Mouse (Mus musculus) bone marrow macrophage, adult 2 months (primary cell): ENCODE data around the gene H2afy2. TPM values are rescaled to one million over a fixed set of nuclear protein-coding genes. Genes with fewer than 3 reads are reported as not detected.

ENCODE experiments used
- H3K27ac ChIP-seq: 2 replicates; pipeline ENCODE4 v1.5.1; 2012; ENCODE audit warnings: low read depth, low read length; ENCODE audit not compliant: insufficient read depth
- H3K4me1 ChIP-seq: 2 replicates; pipeline ENCODE4 v1.6.1; 2012; ENCODE audit warnings: low read length; ENCODE audit not compliant: control insufficient read depth, insufficient read depth
- H3K4me3 ChIP-seq: 2 replicates; pipeline ENCODE4 v1.5.1; 2012; ENCODE audit warnings: mild to moderate bottlenecking, low read length, moderate library complexity; ENCODE audit not compliant: insufficient read depth
- CTCF ChIP-seq: IDR thresholded peaks from 2 replicates; pipeline ENCODE4 v1.5.1; 2012; ENCODE audit warnings: low read depth, mild to moderate bottlenecking, low read length, moderate library complexity
- POLR2A ChIP-seq: IDR thresholded peaks from 2 replicates; pipeline ENCODE4 v1.6.1; 2012; ENCODE audit warnings: mild to moderate bottlenecking, low read depth, low read length, borderline replicate concordance
- polyA plus RNA-seq: library from polyadenylated mRNA; stranded (reverse); fragments of >200 nt; gene quantifications from 2 replicates; pipeline ENCODE4 v1.2.4, GENCODE M21; 2012; ENCODE audit not compliant: missing spikeins, insufficient read depth, insufficient read length

H2afy2 gene
- polyA plus RNA-seq, 1 experiment, result not detected

- peak overlapping the region; percentile 83 for H3K27ac ChIP-seq
- peak overlapping the region; percentile 14 for H3K4me3 ChIP-seq
Observed at GRCm38 (mm10) chr10:61751534-61752219, 32.3 kb downstream of the H2afy2 start.

DNA sequence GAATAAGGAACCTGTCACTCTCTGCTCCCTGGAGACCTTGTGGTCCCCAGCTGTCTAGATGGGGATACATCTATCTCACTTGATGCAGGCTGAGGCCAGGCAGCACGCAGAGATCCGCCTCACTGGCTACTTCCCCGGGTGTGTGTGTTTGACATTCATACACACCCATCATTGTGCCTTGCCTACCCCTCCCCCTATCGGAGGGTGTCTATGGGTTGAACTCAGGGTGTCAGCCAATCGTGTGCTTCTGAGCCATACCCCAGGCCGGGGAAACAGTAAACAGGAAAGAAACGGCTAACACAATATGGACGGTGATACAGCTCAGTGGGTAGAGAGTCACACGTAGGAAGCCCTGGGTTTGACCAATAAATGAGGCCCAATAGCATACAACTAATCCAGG is 33.9 kb downstream of the H2afy2 start:
- Histone ChIP-seq H3K27ac (no peak overlapping the region), H3K4me3 (no peak overlapping the region), H3K4me1 (peaks cover 9% of the 10 kb centered on the region)
- no peak for TF ChIP-seq CTCF
- TF ChIP-seq POLR2A, result no peak

More at GRCm38 (mm10) chr10:61751534-61752219, 32.3 kb downstream of the H2afy2 start:
- no peak for TF ChIP-seq POLR2A
- TF ChIP-seq CTCF, result no peak
- peaks cover 9% of the 10 kb centered on the region for H3K4me1 ChIP-seq

DNA sequence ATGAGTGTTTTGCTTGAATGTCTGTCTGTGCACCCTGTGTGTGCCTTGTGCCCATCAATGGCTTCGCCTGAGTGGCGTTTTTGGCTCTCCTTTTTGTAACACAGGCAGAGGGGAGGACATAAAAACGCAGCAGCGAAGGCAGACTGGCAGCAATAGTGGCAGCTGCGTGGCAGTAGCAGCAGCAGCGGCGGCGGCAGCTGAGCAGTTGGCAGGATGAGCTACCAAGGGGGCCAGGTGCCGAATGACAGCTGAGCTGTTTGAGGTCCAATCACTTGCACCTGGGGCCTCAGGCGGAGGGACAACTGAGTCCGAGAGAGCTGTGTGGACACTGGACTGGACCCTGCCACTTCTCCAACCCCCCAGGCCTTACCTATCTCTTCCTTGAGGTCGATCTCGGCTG is 36.6 kb downstream of the H2afy2 start:
- no peak for TF ChIP-seq CTCF
- TF ChIP-seq POLR2A, result no peak
- Histone ChIP-seq H3K27ac (no peak overlapping the region), H3K4me3 (no peak overlapping the region), H3K4me1 (peaks cover 5% of the 10 kb centered on the region)

DNA sequence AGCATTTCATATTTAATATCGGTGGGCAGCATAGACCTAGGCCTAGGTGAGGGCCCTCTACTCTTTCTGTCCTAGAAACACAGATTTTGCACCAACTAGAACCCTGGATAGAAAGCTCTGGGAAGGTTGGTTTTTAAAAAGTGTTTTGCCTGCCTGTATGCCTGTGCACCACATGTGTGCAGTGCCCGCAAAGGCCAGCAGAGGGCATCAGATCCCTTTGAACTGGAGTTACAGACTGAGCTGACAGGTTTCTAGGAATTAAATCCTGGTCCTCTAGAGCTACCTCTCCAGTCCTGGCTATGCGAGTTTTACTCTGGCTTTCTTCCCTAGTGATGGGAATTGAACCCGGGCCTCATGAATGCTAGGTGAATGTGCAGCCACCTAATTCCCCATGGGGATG is 38.8 kb downstream of the H2afy2 start:
- no peak overlapping the region for H3K4me3 ChIP-seq
- peak; percentile 46; the same call in 1 of the 2 replicates for TF ChIP-seq CTCF
- TF ChIP-seq POLR2A, result no peak
- no peak overlapping the region for H3K27ac ChIP-seq
- no peaks in the 10 kb centered on the region for H3K4me1 ChIP-seq

GRCm38 (mm10) chr10:61742336-61742735 is 41.6 kb downstream of the H2afy2 start:
- TF ChIP-seq POLR2A (no peak), CTCF (no peak)
- Histone ChIP-seq H3K27ac (no peak overlapping the region), H3K4me3 (no peak overlapping the region), H3K4me1 (no peaks in the 10 kb centered on the region)

DNA sequence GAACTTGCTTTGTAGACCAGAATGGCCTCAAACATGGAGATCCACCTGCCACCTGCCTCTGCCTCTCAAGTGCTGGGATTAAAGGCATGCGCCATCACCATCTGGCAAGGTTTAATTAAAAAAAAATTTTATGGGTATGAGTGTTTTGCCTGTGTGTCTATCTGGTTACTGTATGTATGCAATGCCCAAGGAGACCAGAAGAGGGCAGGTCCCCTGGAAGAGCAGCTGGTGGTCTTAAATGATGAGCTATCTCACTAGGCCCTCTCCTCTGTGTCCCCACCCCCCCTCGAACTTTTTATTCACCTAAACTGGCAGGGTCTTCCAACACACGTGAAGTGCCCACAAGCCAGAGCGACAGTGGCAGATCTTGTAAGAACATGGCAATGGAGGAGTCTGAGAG is 42.1 kb downstream of the H2afy2 start:
- Histone ChIP-seq H3K4me1 (no peaks in the 10 kb centered on the region), H3K4me3 (no peak overlapping the region), H3K27ac (no peak overlapping the region)
- TF ChIP-seq POLR2A, result no peak
- no peak for TF ChIP-seq CTCF

- Histone ChIP-seq H3K4me1 (no peaks in the 10 kb centered on the region), H3K4me3 (no peak overlapping the region), H3K27ac (no peak overlapping the region)
- no peak for TF ChIP-seq CTCF
- TF ChIP-seq POLR2A, result no peak
Observed at GRCm38 (mm10) chr10:61741306-61741705, 42.6 kb downstream of the H2afy2 start.

GRCm38 (mm10) chr10:61738126-61738525 is 45.8 kb downstream of the H2afy2 start:
- Histone ChIP-seq H3K4me1 (no peaks in the 10 kb centered on the region), H3K4me3 (no peak overlapping the region), H3K27ac (no peak overlapping the region)
- TF ChIP-seq CTCF, result no peak

GRCm38 (mm10) chr10:61737537-61737936 is 46.4 kb downstream of the H2afy2 start:
- H3K4me1 ChIP-seq, result no peaks in the 10 kb centered on the region
- TF ChIP-seq CTCF (no peak), POLR2A (no peak)
- no peak overlapping the region for H3K4me3 ChIP-seq
- H3K27ac ChIP-seq, result no peak overlapping the region

DNA sequence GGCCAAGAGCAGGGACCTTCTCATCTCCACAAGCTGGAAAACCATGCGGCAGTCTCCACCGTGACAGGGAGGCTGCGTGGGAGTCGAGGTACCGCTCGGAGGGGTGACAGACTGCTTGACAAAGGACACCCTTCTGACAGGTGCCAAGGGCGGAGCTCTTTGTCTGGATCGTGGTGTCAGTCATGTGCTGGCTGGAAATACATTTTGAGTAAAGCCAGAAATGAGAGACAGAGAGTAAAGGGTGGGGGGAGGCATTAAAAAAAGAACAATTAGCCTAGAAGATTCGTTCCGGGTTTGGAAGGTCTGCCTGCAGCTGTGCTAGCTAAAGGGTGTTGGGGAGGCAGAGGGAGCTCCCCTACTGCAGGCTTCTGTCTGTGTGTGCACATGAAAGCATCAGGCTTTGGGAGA is 47.3 kb downstream of the H2afy2 start:
- no peak overlapping the region for H3K4me3 ChIP-seq
- TF ChIP-seq CTCF (no peak), POLR2A (no peak)
- no peaks in the 10 kb centered on the region for H3K4me1 ChIP-seq
- no peak overlapping the region for H3K27ac ChIP-seq
